Mouse (Mus musculus) midbrain, embryonic 13.5 days (tissue): ENCODE measurements around the gene Glyctk. TPM values are rescaled to one million over a fixed set of nuclear protein-coding genes. Genes with fewer than 3 reads are reported as not detected.

Experiments used
- microRNA counts: library from miRNA; unstranded; fragments of <30 nt; microRNA quantifications from one replicate; lab custom pipeline; 2016
- microRNA-seq: library from miRNA; unstranded; fragments of <30 nt; microRNA quantifications from one replicate; pipeline ENCODE4, GENCODE M21; 2016
- polyA plus RNA-seq: library from polyadenylated mRNA; unstranded; fragments of >200 nt; fragmentation: Nextera tagmentation; extraction: Ambion mirVana; gene quantifications from 2 replicates; pipeline ENCODE4 v1.2.1, GENCODE M21; 2015

Gene Glyctk
- polyA plus RNA-seq, 1 experiment from 2014 or later: 10.1 TPM

MicroRNAs encoded within 50 kb of the gene (microRNA counts, 519-probe panel; counts per million panel counts)
- 6,643 counts per million, percentile 97 among the panel's probes with 10 or more counts for microRNA mmu-let-7g (lab: Ali Mortazavi, UCI)

Small RNA genes within 50 kb of the gene (microRNA-seq; reads per million reads assigned to microRNA genes)
- 631 reads per million, percentile 75 among the genes with 10 or more reads in this experiment for gene Mir135a-1
- gene Mirlet7g: 46,249 reads per million, percentile 99 among the genes with 10 or more reads in this experiment

Other genes starting within 250 kb of the Glyctk start
- 0.09 TPM in 2 replicates for gene Col6a5, start 197.5 kb downstream of the Glyctk start, polyA plus RNA-seq
- gene Col6a4, start 61.4 kb downstream of the Glyctk start, polyA plus RNA-seq: 0.28 and 0.36 TPM in 2 replicates
- gene Wdr82, start 12.8 kb upstream of the Glyctk start, polyA plus RNA-seq: 36.0 and 42.5 TPM in 2 replicates
- gene Ppm1m, start 41.6 kb upstream of the Glyctk start, polyA plus RNA-seq: 16.7 and 16.9 TPM in 2 replicates
- 52.2 and 53.3 TPM in 2 replicates for gene Twf2, start 45.0 kb upstream of the Glyctk start, polyA plus RNA-seq
- gene Tlr9, start 64.5 kb upstream of the Glyctk start, polyA plus RNA-seq: not detected in 2 replicates
- gene Alas1, start 90.5 kb upstream of the Glyctk start, polyA plus RNA-seq: 91.5 and 93.6 TPM in 2 replicates
- gene Poc1a, start 122.9 kb upstream of the Glyctk start, polyA plus RNA-seq: 10.6 and 13.5 TPM in 2 replicates
- gene Dusp7, start 210.5 kb upstream of the Glyctk start, polyA plus RNA-seq: 9.0 and 9.4 TPM in 2 replicates